Mouse (Mus musculus) embryonic facial prominence, embryonic 15.5 days (tissue): Measurements from ENCODE around the gene Cyp2b19. TPM values are rescaled to one million over a fixed set of nuclear protein-coding genes. Genes with fewer than 3 reads are reported as not detected.

Experiments used
- ATAC-seq: fragments of 200-750 bp; cut with Nextera tagmentation; 2 replicates; pipeline ENCODE4 v1.8.0; 2017; ENCODE audit warnings: low read depth, moderate TSS enrichment; ENCODE audit not compliant: insufficient number of reproducible peaks, low FRiP score, low TSS enrichment
- H3K27ac ChIP-seq: fragments of 300-500 bp; sonication (generic); replicated peaks from 2 replicates; pipeline ENCODE4 v1.5.1; 2015; ENCODE audit warnings: mild to moderate bottlenecking, inconsistent platforms
- H3K27me3 ChIP-seq: fragments of 300-500 bp; sonication (generic); 2 replicates; pipeline ENCODE4 v1.6.1; 2015; ENCODE audit warnings: inconsistent platforms
- H3K36me3 ChIP-seq: fragments of 300-500 bp; sonication (generic); 2 replicates; pipeline ENCODE4 v1.6.1; 2015; ENCODE audit warnings: mild to moderate bottlenecking, inconsistent platforms
- H3K4me1 ChIP-seq: fragments of 300-500 bp; sonication (generic); 2 replicates; pipeline ENCODE4 v1.6.1; 2015; ENCODE audit warnings: inconsistent platforms
- H3K4me2 ChIP-seq: fragments of 300-500 bp; sonication (generic); replicated peaks from 2 replicates; pipeline ENCODE4 v1.6.1; 2015; ENCODE audit warnings: mild to moderate bottlenecking, inconsistent platforms
- H3K4me3 ChIP-seq: fragments of 300-500 bp; sonication (generic); replicated peaks from 2 replicates; pipeline ENCODE4 v1.5.1; 2015; ENCODE audit warnings: mild to moderate bottlenecking, inconsistent platforms
- H3K9ac ChIP-seq: fragments of 300-500 bp; sonication (generic); 2 replicates; pipeline ENCODE4 v1.6.1; 2015; ENCODE audit warnings: inconsistent platforms
- H3K9me3 ChIP-seq: fragments of 300-500 bp; sonication (generic); replicated peaks from 2 replicates; pipeline ENCODE4 v1.6.1; 2016; ENCODE audit warnings: inconsistent platforms
- WGBS: fragments of 180-500 bp; shearing (Covaris S2); methylation state at CpG from one replicate; pipeline ENCODE4 v1.1.7; 2015; 5-methylcytosine and 5-hydroxymethylcytosine counted together
- polyA plus RNA-seq: library from polyadenylated mRNA; unstranded; fragments of >200 nt; fragmentation: Nextera tagmentation; extraction: Ambion mirVana; gene quantifications from 2 replicates; pipeline ENCODE4 v1.2.1, GENCODE M21; 2015

Cyp2b19 gene
- 5.6 and 6.5 TPM in 2 replicates for polyA plus RNA-seq

DNA sequence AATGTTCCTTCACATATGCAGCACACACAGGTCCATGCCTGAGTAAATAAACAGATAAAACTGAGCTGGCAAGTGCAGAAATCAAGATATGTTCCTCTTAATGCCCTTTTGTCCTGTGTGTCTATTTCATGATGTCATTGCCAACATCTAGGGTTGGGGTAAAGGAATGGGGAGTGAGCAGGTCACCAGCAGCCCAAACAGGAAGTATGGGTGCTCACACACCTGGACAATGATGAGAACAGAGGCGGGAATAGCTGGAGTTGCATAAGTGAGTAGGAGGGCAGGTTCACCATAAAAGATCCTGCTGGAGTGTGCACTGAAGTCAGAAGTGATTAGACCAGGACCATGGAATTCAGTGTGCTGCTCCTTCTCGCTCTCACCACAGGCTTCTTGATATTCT lies at the start of gene Cyp2b19:
Gene Cyp2b19 (plus strand): TSS at position 301 of the 400 bp plus-strand sequence.
- H3K4me1 ChIP-seq = no peaks in the 10 kb centered on the region
- WGBS = 76% methylated on average over 2 of the region's 2 CpGs
- no peak within 1 kb of the TSS for H3K4me3 ChIP-seq
- H3K36me3 ChIP-seq = no peaks in the 10 kb centered on the region
- no peak within 1 kb of the TSS for H3K27ac ChIP-seq
- no peak within 1 kb of the TSS for H3K4me2 ChIP-seq
- H3K27me3 ChIP-seq = no peaks in the 10 kb centered on the region
- no peak within 1 kb of the TSS for H3K9ac ChIP-seq
- ATAC-seq = no peak
- H3K9me3 ChIP-seq = no peaks in the 10 kb centered on the region

- 87% methylated on average over 11 of the region's 11 CpGs for WGBS
- no peaks in the 10 kb centered on the region for H3K4me1 ChIP-seq
- no peak for ATAC-seq
- no peak overlapping the region for H3K9ac ChIP-seq
- H3K36me3 ChIP-seq = no peaks in the 10 kb centered on the region
- no peak overlapping the region for H3K4me3 ChIP-seq
- H3K9me3 ChIP-seq = no peaks in the 10 kb centered on the region
- H3K27me3 ChIP-seq = no peaks in the 10 kb centered on the region
- H3K27ac ChIP-seq = no peak overlapping the region
- H3K4me2 ChIP-seq = no peak overlapping the region
Measured at GRCm38 (mm10) chr7:26711061-26711460, 45.9 kb upstream of the Cyp2b19 start.

- no peaks in the 10 kb centered on the region for H3K27me3 ChIP-seq
- no peaks in the 10 kb centered on the region for H3K4me1 ChIP-seq
- no peaks in the 10 kb centered on the region for H3K9me3 ChIP-seq
- no peak overlapping the region for H3K4me3 ChIP-seq
- no peaks in the 10 kb centered on the region for H3K36me3 ChIP-seq
- ATAC-seq = no peak
- H3K9ac ChIP-seq = no peak overlapping the region
- no peak overlapping the region for H3K27ac ChIP-seq
- no peak overlapping the region for H3K4me2 ChIP-seq
Measured at GRCm38 (mm10) chr7:26738940-26739339, 18.0 kb upstream of the Cyp2b19 start.

DNA sequence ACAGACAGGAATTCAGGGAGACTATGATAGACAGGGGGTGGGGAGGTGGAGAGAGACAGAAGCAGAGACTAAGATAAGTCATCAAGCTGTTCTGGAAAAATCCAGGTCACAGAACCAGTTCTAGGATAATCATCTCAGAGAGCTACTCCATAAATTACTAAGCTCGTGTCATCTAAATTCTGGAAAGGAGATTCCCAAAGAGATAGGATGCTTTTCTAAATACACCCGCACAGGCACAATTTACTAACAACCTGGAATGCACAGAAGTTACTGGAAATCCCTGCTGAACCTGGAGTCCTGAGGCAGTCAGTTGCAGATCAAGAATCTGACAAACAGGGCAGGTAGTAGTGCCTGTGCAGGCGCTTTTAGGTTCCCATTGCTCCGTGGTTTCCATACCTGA lies 13.0 kb upstream of the Cyp2b19 start:
- H3K27me3 ChIP-seq = no peaks in the 10 kb centered on the region
- H3K27ac ChIP-seq = no peak overlapping the region
- WGBS = 75% methylated on average over 4 of the region's 4 CpGs
- H3K9me3 ChIP-seq = no peaks in the 10 kb centered on the region
- no peak overlapping the region for H3K9ac ChIP-seq
- H3K4me1 ChIP-seq = no peaks in the 10 kb centered on the region
- H3K4me2 ChIP-seq = no peak overlapping the region
- no peak for ATAC-seq
- H3K36me3 ChIP-seq = no peaks in the 10 kb centered on the region
- no peak overlapping the region for H3K4me3 ChIP-seq

- Histone ChIP-seq H3K4me3 (no peak overlapping the region), H3K36me3 (no peaks in the 10 kb centered on the region), H3K4me1 (no peaks in the 10 kb centered on the region), H3K27ac (no peak overlapping the region), H3K9me3 (no peaks in the 10 kb centered on the region), H3K4me2 (no peak overlapping the region), H3K9ac (no peak overlapping the region), H3K27me3 (no peaks in the 10 kb centered on the region)
- ATAC-seq = no peak
- 52% methylated on average over 1 of the region's 1 CpGs for WGBS
Measured at GRCm38 (mm10) chr7:26745486-26745885, 11.5 kb upstream of the Cyp2b19 start.

DNA sequence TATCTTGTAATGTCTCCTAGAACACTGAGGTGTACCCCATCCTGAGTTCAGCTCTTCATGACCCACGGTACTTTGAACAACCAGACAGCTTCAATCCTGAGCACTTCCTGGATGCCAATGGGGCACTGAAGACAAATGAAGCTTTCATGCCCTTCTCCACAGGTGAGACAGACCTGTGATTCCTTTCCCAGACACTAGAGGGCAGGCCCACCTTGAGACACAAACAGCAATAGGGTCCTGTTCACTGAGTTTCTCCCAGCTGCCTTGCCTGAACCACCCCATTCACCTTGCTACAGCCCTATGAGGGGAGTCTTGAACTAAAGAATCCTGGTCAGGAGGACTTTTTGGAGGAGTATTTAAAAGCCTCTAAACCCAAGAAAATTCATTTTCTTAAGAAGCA lies 10.1 kb downstream of the Cyp2b19 start:
- H3K9me3 ChIP-seq = no peaks in the 10 kb centered on the region
- no peak for ATAC-seq
- H3K27me3 ChIP-seq = no peaks in the 10 kb centered on the region
- no peak overlapping the region for H3K4me2 ChIP-seq
- H3K4me3 ChIP-seq = no peak overlapping the region
- H3K4me1 ChIP-seq = no peaks in the 10 kb centered on the region
- H3K9ac ChIP-seq = no peak overlapping the region
- no peaks in the 10 kb centered on the region for H3K36me3 ChIP-seq
- WGBS = 52% methylated on average over 1 of the region's 1 CpGs
- H3K27ac ChIP-seq = no peak overlapping the region

GRCm38 (mm10) chr7:26769881-26770470 lies 13.0 kb downstream of the Cyp2b19 start:
- Histone ChIP-seq H3K4me1 (no peaks in the 10 kb centered on the region), H3K9ac (no peak overlapping the region), H3K27me3 (no peaks in the 10 kb centered on the region), H3K4me2 (no peak overlapping the region), H3K4me3 (no peak overlapping the region), H3K27ac (no peak overlapping the region), H3K9me3 (no peaks in the 10 kb centered on the region), H3K36me3 (no peaks in the 10 kb centered on the region)
- ATAC-seq = no peak
- 69% methylated on average over 9 of the region's 9 CpGs for WGBS

DNA sequence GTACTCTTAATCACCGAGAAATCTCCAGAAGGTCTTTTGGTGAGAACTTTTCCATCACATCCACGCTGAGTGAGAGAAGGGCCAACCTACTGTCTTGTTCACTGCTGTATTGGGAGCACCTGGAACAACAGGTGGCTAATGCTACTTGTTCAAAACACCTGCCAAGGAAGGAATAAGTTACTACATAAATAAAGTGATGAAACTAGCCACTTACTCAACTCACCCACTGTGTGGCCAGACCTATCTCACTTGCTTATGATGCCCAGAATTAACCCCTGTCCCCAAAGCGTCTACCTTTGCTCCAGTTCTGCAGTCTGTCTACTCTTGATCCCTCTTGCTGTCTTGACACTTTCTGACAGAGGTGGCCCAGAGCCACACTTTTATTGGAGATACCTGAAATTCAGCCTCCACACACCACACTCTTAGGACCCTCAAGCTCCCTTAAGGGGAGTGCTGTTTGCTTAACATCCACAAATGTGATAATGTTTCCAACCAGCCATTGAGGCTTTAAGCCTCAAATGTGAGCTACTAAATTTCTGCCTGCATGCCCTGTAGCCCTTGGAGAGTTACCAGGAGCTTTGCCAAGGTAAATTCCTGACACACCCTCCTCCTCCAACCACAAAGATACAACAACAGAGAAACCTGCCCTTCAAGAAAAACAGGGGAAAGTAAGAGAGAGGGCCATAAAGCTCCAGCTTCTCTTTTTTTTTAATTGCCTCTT lies 16.1 kb downstream of the Cyp2b19 start:
- no peak overlapping the region for H3K4me3 ChIP-seq
- no peaks in the 10 kb centered on the region for H3K36me3 ChIP-seq
- no peaks in the 10 kb centered on the region for H3K4me1 ChIP-seq
- H3K27ac ChIP-seq = 0 out of 2 replicates have a peak overlapping the region, but pooled peaks have one; percentile 18
- WGBS = 63% methylated on average over 3 of the region's 3 CpGs
- H3K27me3 ChIP-seq = no peaks in the 10 kb centered on the region
- H3K9me3 ChIP-seq = no peaks in the 10 kb centered on the region
- no peak for ATAC-seq
- H3K9ac ChIP-seq = no peak overlapping the region
- H3K4me2 ChIP-seq = no peak overlapping the region

- no peaks in the 10 kb centered on the region for H3K9me3 ChIP-seq
- ATAC-seq = no peak
- no peaks in the 10 kb centered on the region for H3K36me3 ChIP-seq
- H3K9ac ChIP-seq = no peak overlapping the region
- no peaks in the 10 kb centered on the region for H3K4me1 ChIP-seq
- H3K4me2 ChIP-seq = no peak overlapping the region
- H3K4me3 ChIP-seq = no peak overlapping the region
- no peaks in the 10 kb centered on the region for H3K27me3 ChIP-seq
- 6% methylated on average over 6 of the region's 6 CpGs for WGBS
- H3K27ac ChIP-seq = no peak overlapping the region
Measured at GRCm38 (mm10) chr7:26775866-26776265, 18.9 kb downstream of the Cyp2b19 start.

DNA sequence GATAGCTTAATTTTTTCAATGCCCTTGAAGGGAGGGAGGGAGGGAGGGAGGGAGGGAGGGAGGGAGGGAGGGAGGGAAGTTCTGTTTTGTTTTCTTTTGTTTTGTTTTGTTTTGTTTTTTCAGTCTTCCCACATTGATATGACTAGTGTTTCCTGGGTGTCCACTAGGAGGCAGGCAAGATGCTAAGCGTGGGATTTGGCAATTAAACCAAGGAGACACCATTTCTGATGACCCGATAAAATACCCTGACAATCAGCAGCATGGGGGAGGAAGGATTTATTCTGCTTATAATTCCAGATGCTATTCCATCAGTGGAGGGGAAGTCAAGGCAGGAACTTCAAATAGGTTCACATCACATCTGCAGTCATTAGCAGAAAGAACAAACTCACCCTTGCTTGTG lies 20.9 kb downstream of the Cyp2b19 start:
- Histone ChIP-seq H3K36me3 (no peaks in the 10 kb centered on the region), H3K9me3 (no peaks in the 10 kb centered on the region), H3K4me1 (no peaks in the 10 kb centered on the region), H3K27ac (no peak overlapping the region), H3K4me3 (no peak overlapping the region), H3K27me3 (no peaks in the 10 kb centered on the region), H3K9ac (no peak overlapping the region), H3K4me2 (no peak overlapping the region)
- 52% methylated on average over 2 of the region's 2 CpGs for WGBS
- no peak for ATAC-seq

GRCm38 (mm10) chr7:26778474-26778873 lies 21.5 kb downstream of the Cyp2b19 start:
- 29% methylated on average over 6 of the region's 6 CpGs for WGBS
- no peak overlapping the region for H3K4me2 ChIP-seq
- no peaks in the 10 kb centered on the region for H3K9me3 ChIP-seq
- no peak overlapping the region for H3K4me3 ChIP-seq
- no peak overlapping the region for H3K27ac ChIP-seq
- H3K4me1 ChIP-seq = no peaks in the 10 kb centered on the region
- ATAC-seq = no peak
- no peaks in the 10 kb centered on the region for H3K36me3 ChIP-seq
- H3K9ac ChIP-seq = no peak overlapping the region
- no peaks in the 10 kb centered on the region for H3K27me3 ChIP-seq
